24 mouse cellular contexts compared by ENCODE assay signal in genomic region chr9:28571682-28572081, GRCm38 (mm10).
A peak's percentile ranks its signal among the peaks of the same experiment; 100 is the strongest.
DNase-seq lines count a peak whose midpoint lies in the region; ATAC-seq and TF ChIP-seq lines count a peak whose summit lies in the region.
"Had no signal": no experiment of that assay in that cellular context is flagged by ENCODE, and none has a peak within 500 bp of the region (broad histone marks: within the 10 kb centered on the region; RNA-seq: fewer than 3 reads in every experiment).

No protein-coding gene starts in this region.

- no peak for TF ChIP-seq CTCF in layer of hippocampus, adult 2 months (conservative IDR thresholded peaks at IDR 0.05)

- H3K9me3 ChIP-seq in midbrain, embryonic 11.5 days (ENCODE audit: control insufficient read depth, low read length) = no peaks in the 10 kb centered on the region
- H3K9me3 ChIP-seq in midbrain, embryonic 14.5 days (ENCODE audit: control insufficient read depth, low read length) = no peaks in the 10 kb centered on the region
- H3K9me3 ChIP-seq: embryonic facial prominence, embryonic 13.5 days; embryonic facial prominence, embryonic 15.5 days; forebrain, embryonic 10.5 days; forebrain, embryonic 12.5 days had no signal

- H3K4me2 ChIP-seq in midbrain, embryonic 11.5 days = no peak overlapping the region
- no peak overlapping the region for H3K4me2 ChIP-seq in midbrain, embryonic 14.5 days (ENCODE audit: low read length)
- H3K4me2 ChIP-seq: embryonic facial prominence, embryonic 13.5 days; embryonic facial prominence, embryonic 15.5 days; forebrain, embryonic 12.5 days had no signal

- intact Hi-C loops in gastrocnemius, postnatal 14 days (cut with DNase I; ENCODE audit: low total_unique reads) = no loop called here

- DNase-seq in layer of hippocampus, adult 2 months (ENCODE audit: low spot score in 2 of 2) = no peak
- DNase-seq in layer of hippocampus, adult 18-20 months (ENCODE audit: low spot score in 2 of 2) = no peak
- peak; percentile 45 for DNase-seq in midbrain, embryonic 11.5 days (ENCODE audit: low spot score, missing footprints)
- DNase-seq in midbrain, embryonic 14.5 days = no peak
- DNase-seq in R1 (ENCODE audit: low read depth, low spot score) (peak; percentile 17), ZHBTc4 (ENCODE audit: low read depth, low spot score) (peak; percentile 18)
- no peak for DNase-seq in gastrocnemius, postnatal 14 days
- no peak for DNase-seq in urinary bladder, postnatal 4 days (ENCODE audit: low spot score in 2 of 2)
- DNase-seq: adrenal gland, adult 2 months; adrenal gland, postnatal 10 days; adrenal gland, postnatal 25 days; cerebellum, adult 11 months; cerebellum, adult 18-20 months; cerebellum, adult 8-10 months; cerebellum, adult 9-11 months; cerebellum, postnatal 14 days; cerebellum, postnatal 36 days had no signal

- no peak overlapping the region for H3K9ac ChIP-seq in midbrain, embryonic 11.5 days (ENCODE audit: low read length)
- H3K9ac ChIP-seq in midbrain, embryonic 14.5 days (replicated peaks; ENCODE audit: low read length) = no peak overlapping the region
- H3K9ac ChIP-seq: embryonic facial prominence, embryonic 13.5 days; embryonic facial prominence, embryonic 15.5 days; forebrain, embryonic 12.5 days had no signal

- no peaks in the 10 kb centered on the region for H3K27me3 ChIP-seq in midbrain, embryonic 11.5 days (ENCODE audit: control insufficient read depth, insufficient read depth, low read length)
- no peaks in the 10 kb centered on the region for H3K27me3 ChIP-seq in midbrain, embryonic 14.5 days (ENCODE audit: control insufficient read depth, insufficient read depth, low read length)
- H3K27me3 ChIP-seq: embryonic facial prominence, embryonic 13.5 days; embryonic facial prominence, embryonic 15.5 days; forebrain, embryonic 12.5 days had no signal

- ATAC-seq in midbrain, embryonic 11.5 days (ENCODE audit: low FRiP score) = no peak
- no peak for ATAC-seq in midbrain, embryonic 14.5 days (ENCODE audit: low FRiP score, low TSS enrichment)
- ATAC-seq: forebrain, embryonic 14.5 days; forebrain, embryonic 16.5 days had no signal

- 0 out of 2 replicates have a peak, but pooled peaks cover 2% of the 10 kb centered on the region for H3K4me1 ChIP-seq in midbrain, embryonic 11.5 days (ENCODE audit: control insufficient read depth, insufficient read depth, low read length)
- H3K4me1 ChIP-seq in midbrain, embryonic 14.5 days (ENCODE audit: control insufficient read depth, insufficient read depth, low read length) = peaks cover 4% of the 10 kb centered on the region; the same call in 1 of the 2 replicates

- H3K36me3 ChIP-seq in midbrain, embryonic 11.5 days (ENCODE audit: control insufficient read depth, insufficient read depth, low read length) = no peaks in the 10 kb centered on the region
- H3K36me3 ChIP-seq in midbrain, embryonic 14.5 days (ENCODE audit: control insufficient read depth, insufficient read depth, low read length) = no peaks in the 10 kb centered on the region
- H3K36me3 ChIP-seq: embryonic facial prominence, embryonic 13.5 days; embryonic facial prominence, embryonic 15.5 days; forebrain, embryonic 10.5 days; forebrain, embryonic 12.5 days had no signal

- no peak overlapping the region for H3K4me3 ChIP-seq in layer of hippocampus, adult 2 months
- H3K4me3 ChIP-seq in midbrain, embryonic 11.5 days (ENCODE audit: low read depth, low read length) = no peak overlapping the region
- no peak overlapping the region for H3K4me3 ChIP-seq in midbrain, embryonic 14.5 days (replicated peaks; ENCODE audit: low read depth, low read length)
- H3K4me3 ChIP-seq: embryonic facial prominence, embryonic 13.5 days; embryonic facial prominence, embryonic 15.5 days; erythroblast, embryonic 14.5 days; forebrain, embryonic 10.5 days; forebrain, embryonic 12.5 days had no signal

- WGBS in midbrain, embryonic 11.5 days = 80% methylated on average over 2 of the region's 2 CpGs
- WGBS in midbrain, embryonic 14.5 days = 75% methylated on average over 2 of the region's 2 CpGs

- H3K27ac ChIP-seq in layer of hippocampus, adult 2 months = peak overlapping the region; percentile 15; the same call in 1 of the 2 replicates
- H3K27ac ChIP-seq in midbrain, embryonic 11.5 days (ENCODE audit: low read depth, low read length) = no peak overlapping the region
- no peak overlapping the region for H3K27ac ChIP-seq in midbrain, embryonic 14.5 days (replicated peaks; ENCODE audit: low read depth, low read length)
- H3K27ac ChIP-seq: embryonic facial prominence, embryonic 13.5 days; embryonic facial prominence, embryonic 15.5 days; forebrain, embryonic 10.5 days; forebrain, embryonic 12.5 days had no signal

Comparison
In these comparisons a context has a peak if more than half of its experiments do, and no peak if none do; other contexts are left out.
1. DNase-seq: peak in midbrain, embryonic 11.5 days (single experiment), R1 (single experiment) and ZHBTc4 (single experiment); none in layer of hippocampus, adult 2 months (0 of 2), layer of hippocampus, adult 18-20 months (0 of 2), midbrain, embryonic 14.5 days (single experiment), gastrocnemius, postnatal 14 days (single experiment) and urinary bladder, postnatal 4 days (0 of 2).